Mouse (Mus musculus): ENCODE results near the gene Clcc1. TPM values are rescaled to one million over a fixed set of nuclear protein-coding genes. Genes with fewer than 3 reads are reported as not detected.
"Not testable (repeated sequence)": the region's sequence is repeated elsewhere in the genome, so short reads cannot be mapped to it uniquely, and the experiment has no call there.

Gene Clcc1
- polyA plus RNA-seq, 1 experiment from 2014 or later = 49.6 TPM

DNA sequence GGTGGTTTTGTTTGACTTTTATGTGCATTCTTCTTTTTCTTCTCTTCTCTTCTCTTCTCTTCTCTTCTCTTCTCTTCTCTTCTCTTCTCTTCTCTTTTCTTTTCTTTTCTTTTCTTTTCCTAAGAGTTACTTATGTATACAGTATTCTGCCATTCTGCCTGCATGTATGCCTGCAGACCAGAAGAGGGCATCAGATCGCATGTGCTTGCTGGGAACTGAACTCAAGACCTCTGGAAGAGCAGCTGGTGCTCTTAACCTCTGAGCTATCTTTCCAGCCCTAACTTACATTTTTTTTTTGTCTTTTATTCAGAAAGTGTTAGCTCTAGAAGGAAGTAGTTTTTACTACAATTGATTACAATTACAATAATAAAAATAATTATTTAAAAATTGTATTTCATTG lies 7.2 kb downstream of the Clcc1 start:
- Histone ChIP-seq H3K9ac (replicated peaks) (no peak overlapping the region), H3K4me1 (no peaks in the 10 kb centered on the region), H3K9me3 (no peaks in the 10 kb centered on the region), H3K27me3 (no peaks in the 10 kb centered on the region), H3K4me3 (no peak overlapping the region), H3K27ac (replicated peaks) (no peak overlapping the region), H3K36me3 (peaks cover 31% of the 10 kb centered on the region), H3K4me2 (replicated peaks) (no peak overlapping the region)
- WGBS = 86% methylated on average over 1 of the region's 1 CpGs
- ATAC-seq (replicated peaks) = no peak

DNA sequence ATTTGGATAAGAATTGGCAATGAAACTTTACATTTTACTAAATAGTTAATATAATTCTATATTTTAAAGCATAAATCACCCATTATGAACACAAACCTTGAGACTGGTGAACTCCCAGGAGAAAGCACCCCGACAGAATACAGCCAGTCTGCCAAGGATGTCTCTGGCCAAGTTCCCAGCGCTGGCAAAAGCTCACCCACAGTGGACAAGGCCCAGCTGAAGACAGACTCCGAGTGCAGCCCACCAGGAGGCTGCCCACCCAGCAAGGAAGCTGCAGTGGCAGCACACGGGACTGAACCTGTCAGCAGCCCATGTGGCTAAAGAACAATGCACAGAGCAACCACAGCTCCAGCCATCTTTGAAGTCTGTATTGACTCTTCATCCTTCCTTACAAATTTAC lies 22.9 kb downstream of the Clcc1 start:
- 60% methylated on average over 4 of the region's 4 CpGs for whole genome bisulfite sequencing
- Histone ChIP-seq H3K4me3 (no peak overlapping the region), H3K9me3 (no peaks in the 10 kb centered on the region), H3K4me2 (replicated peaks) (no peak overlapping the region), H3K4me1 (no peaks in the 10 kb centered on the region), H3K27me3 (no peaks in the 10 kb centered on the region), H3K27ac (replicated peaks) (no peak overlapping the region), H3K9ac (replicated peaks) (no peak overlapping the region), H3K36me3 (peaks cover 85% of the 10 kb centered on the region)
- 0 out of 2 replicates have a peak, but pooled peaks have one; percentile 32 for ATAC-seq (replicated peaks)

DNA sequence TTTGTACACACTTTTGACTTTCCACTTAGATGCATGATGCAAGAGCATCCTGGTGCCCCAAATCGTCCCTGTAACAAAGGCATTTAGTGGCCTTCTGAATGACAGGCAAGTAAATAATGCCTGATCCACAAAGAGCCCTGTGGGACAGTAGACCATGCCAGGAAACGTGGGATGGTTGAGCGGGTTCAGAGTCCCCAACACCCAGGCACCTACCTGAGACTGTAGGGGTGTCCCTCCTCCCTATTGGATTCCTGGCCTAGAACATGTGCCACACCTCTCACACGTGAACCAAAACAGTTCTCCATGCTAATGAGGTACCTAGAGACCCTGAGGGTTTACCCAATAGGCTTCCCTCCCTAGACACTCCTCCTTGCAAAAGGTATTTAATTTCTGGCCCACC lies 27.3 kb downstream of the Clcc1 start:
- H3K36me3 ChIP-seq = peaks cover 75% of the 10 kb centered on the region
- WGBS = 80% methylated on average over 4 of the region's 4 CpGs
- no peaks in the 10 kb centered on the region for H3K9me3 ChIP-seq
- no peaks in the 10 kb centered on the region for H3K4me1 ChIP-seq
- no peak overlapping the region for H3K9ac ChIP-seq (replicated peaks)
- ATAC-seq (replicated peaks) = no peak
- H3K4me2 ChIP-seq (replicated peaks) = no peak overlapping the region
- H3K4me3 ChIP-seq = no peak overlapping the region
- no peak overlapping the region for H3K27ac ChIP-seq (replicated peaks)
- no peaks in the 10 kb centered on the region for H3K27me3 ChIP-seq

DNA sequence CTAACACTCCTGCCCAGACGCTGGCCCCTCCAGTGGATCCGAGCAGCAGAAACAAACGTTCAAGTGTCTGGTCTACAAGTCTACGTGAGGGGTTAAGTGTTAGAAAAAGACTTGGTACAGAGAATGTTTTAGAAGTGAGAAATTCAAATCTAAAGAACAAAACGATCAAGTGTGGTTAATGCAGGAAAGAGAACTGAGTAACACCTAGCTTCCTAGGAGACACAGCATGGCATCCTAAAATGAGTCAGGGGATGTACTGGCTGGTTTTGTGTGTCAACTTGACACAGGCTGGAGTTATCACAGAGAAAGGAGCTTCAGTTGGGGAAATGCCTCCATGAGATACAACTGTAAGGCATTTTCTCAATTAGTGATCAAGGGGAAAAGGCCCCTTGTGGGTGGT lies 29.9 kb downstream of the Clcc1 start:
- peaks cover 60% of the 10 kb centered on the region for H3K36me3 ChIP-seq
- not testable (repeated sequence) for H3K4me3 ChIP-seq; H3K4me2 ChIP-seq (replicated peaks); H3K4me1 ChIP-seq; H3K9ac ChIP-seq (replicated peaks); H3K27ac ChIP-seq (replicated peaks); H3K9me3 ChIP-seq; ATAC-seq (replicated peaks); H3K27me3 ChIP-seq
- 94% methylated on average over 5 of the region's 5 CpGs for WGBS

DNA sequence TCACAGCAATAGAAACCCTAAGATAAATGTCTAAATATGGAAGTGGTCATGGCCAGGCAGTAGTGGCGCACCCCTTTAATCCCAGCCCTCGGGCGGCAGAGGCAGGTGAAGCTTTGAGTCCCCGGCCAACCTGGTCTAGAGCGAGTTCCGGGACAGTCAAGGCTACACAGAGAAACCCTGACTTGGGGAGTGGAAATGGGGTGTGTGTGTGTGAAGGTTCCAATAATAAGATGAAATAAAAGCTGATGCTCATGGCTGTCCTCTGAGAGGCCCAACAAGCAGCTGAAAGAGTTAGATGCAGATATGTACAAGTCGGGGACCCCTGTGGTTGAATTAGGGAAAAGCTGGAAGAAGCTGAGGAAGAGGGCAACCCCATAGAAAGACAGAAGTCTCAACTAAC lies 32.0 kb downstream of the Clcc1 start:
- no peak overlapping the region for H3K4me2 ChIP-seq (replicated peaks)
- no peaks in the 10 kb centered on the region for H3K9me3 ChIP-seq
- 96% methylated on average over 7 of the region's 7 CpGs for WGBS
- no peaks in the 10 kb centered on the region for H3K27me3 ChIP-seq
- H3K4me1 ChIP-seq = 0 out of 2 replicates have a peak, but pooled peaks cover 7% of the 10 kb centered on the region
- H3K4me3 ChIP-seq = no peak overlapping the region
- peaks cover 41% of the 10 kb centered on the region for H3K36me3 ChIP-seq
- ATAC-seq (replicated peaks) = no peak
- H3K9ac ChIP-seq (replicated peaks) = no peak overlapping the region
- no peak overlapping the region for H3K27ac ChIP-seq (replicated peaks)

DNA sequence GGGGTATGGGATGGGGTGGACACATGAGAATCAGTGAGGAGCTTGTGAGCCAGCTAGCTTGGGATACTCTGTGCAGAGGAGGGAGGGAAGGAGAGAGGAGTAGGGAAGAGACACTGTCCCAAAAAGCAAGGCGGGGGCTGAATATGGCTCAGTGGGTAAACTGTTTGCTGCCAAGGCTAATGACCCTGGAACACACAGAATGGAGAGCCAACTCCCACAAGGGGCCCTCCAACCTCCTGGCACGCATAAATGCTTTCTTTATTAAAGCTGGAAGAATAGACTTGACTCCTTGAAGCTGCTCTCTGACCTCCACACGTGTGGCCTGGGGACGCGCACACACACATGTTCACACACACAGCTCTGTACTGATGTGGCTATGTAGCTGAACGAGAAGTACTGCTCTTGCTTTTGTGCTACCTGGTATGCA lies 35.3 kb downstream of the Clcc1 start:
- H3K4me1 ChIP-seq = 0 out of 2 replicates have a peak, but pooled peaks cover 7% of the 10 kb centered on the region
- H3K27ac ChIP-seq (replicated peaks) = no peak overlapping the region
- whole genome bisulfite sequencing = 58% methylated on average over 6 of the region's 6 CpGs
- H3K27me3 ChIP-seq = no peaks in the 10 kb centered on the region
- no peak overlapping the region for H3K4me3 ChIP-seq
- no peak overlapping the region for H3K9ac ChIP-seq (replicated peaks)
- no peaks in the 10 kb centered on the region for H3K9me3 ChIP-seq
- H3K4me2 ChIP-seq (replicated peaks) = no peak overlapping the region
- peak; percentile 46; the same call in 1 of the 2 replicates for ATAC-seq (replicated peaks)
- peaks cover 15% of the 10 kb centered on the region for H3K36me3 ChIP-seq

DNA sequence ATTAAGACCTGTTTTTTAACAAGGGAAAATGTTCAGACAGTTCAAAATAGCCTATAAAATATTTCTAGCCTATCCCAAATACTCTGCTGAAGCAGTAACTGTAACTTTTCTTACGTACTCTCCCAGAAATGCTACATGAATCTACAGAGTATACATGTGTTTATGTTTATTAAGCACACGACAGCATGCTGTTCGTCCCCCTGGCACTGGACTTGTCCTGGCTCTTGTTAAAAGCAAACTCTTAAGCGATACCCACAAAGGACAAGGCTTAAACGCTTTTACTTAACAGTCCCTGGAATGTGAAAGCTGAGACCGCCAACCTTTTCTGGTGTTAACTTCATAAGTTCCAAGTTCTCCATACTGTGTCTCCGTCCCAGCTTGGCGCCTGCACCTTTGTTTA lies 35.7 kb downstream of the Clcc1 start:
- WGBS = 52% methylated on average over 8 of the region's 8 CpGs
- H3K36me3 ChIP-seq = peaks cover 17% of the 10 kb centered on the region
- no peaks in the 10 kb centered on the region for H3K27me3 ChIP-seq
- no peak overlapping the region for H3K4me3 ChIP-seq
- ATAC-seq (replicated peaks) = no peak
- no peaks in the 10 kb centered on the region for H3K9me3 ChIP-seq
- no peak overlapping the region for H3K27ac ChIP-seq (replicated peaks)
- H3K4me2 ChIP-seq (replicated peaks) = no peak overlapping the region
- H3K4me1 ChIP-seq = 0 out of 2 replicates have a peak, but pooled peaks cover 7% of the 10 kb centered on the region
- no peak overlapping the region for H3K9ac ChIP-seq (replicated peaks)

DNA sequence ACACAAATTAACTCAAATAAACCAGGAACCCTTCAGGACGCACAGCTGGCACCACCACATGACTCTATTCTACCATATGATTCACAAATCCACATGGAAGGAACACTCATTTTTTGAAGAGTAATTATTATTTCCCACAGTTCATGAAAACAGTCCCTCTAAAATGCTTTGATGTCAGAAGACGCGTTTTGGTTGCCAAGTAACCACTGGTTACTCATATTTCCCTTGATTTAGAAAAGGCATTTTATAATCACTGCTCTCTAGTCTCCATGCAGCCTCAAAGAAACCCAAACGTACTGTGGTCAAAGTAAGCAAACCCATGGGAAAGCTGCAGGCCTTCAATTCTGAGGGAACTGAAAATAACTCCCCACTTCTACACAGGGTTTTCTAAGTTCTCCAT lies 36.3 kb downstream of the Clcc1 start:
- no peaks in the 10 kb centered on the region for H3K27me3 ChIP-seq
- H3K4me3 ChIP-seq = no peak overlapping the region
- H3K9ac ChIP-seq (replicated peaks) = no peak overlapping the region
- no peak overlapping the region for H3K27ac ChIP-seq (replicated peaks)
- ATAC-seq (replicated peaks) = no peak
- H3K36me3 ChIP-seq = peaks cover 20% of the 10 kb centered on the region
- WGBS = 56% methylated on average over 4 of the region's 4 CpGs
- no peak overlapping the region for H3K4me2 ChIP-seq (replicated peaks)
- H3K9me3 ChIP-seq = no peaks in the 10 kb centered on the region
- H3K4me1 ChIP-seq = 0 out of 2 replicates have a peak, but pooled peaks cover 7% of the 10 kb centered on the region

- no peaks in the 10 kb centered on the region for H3K27me3 ChIP-seq
- H3K4me2 ChIP-seq (replicated peaks) = no peak overlapping the region
- H3K9me3 ChIP-seq = no peaks in the 10 kb centered on the region
- H3K36me3 ChIP-seq = peaks cover 24% of the 10 kb centered on the region
- no peak overlapping the region for H3K9ac ChIP-seq (replicated peaks)
- no peak overlapping the region for H3K4me3 ChIP-seq
- 90% methylated on average over 9 of the region's 9 CpGs for WGBS
- no peak overlapping the region for H3K27ac ChIP-seq (replicated peaks)
- H3K4me1 ChIP-seq = 0 out of 2 replicates have a peak, but pooled peaks cover 3% of the 10 kb centered on the region
- no peak for ATAC-seq (replicated peaks)
These were observed 40.6 kb downstream of the Clcc1 start for GRCm38 (mm10) chr3:108694321-108694720.

DNA sequence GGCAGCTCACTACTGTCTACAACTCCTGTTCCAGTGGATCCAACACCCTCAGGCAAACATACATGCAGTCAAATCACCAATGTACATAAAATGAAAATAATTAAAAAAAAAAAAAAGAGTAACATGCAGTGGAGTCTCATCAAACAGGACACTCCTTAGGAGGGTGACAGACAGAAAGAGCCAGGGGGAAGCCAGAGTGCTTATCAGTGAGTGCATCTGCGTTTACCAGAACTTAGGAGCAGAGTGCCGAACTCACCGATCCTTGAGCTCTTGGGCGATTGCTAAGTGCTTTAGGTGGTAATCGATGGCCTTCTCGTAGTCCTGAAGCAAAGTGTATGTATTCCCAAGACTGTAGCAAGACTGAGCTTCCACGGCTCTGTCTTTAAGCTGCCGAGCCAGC lies 44.9 kb downstream of the Clcc1 start:
- Histone ChIP-seq H3K36me3 (peaks cover 47% of the 10 kb centered on the region), H3K4me2 (replicated peaks) (no peak overlapping the region), H3K4me3 (no peak overlapping the region), H3K4me1 (no peaks in the 10 kb centered on the region), H3K27ac (replicated peaks) (no peak overlapping the region), H3K27me3 (no peaks in the 10 kb centered on the region), H3K9me3 (no peaks in the 10 kb centered on the region), H3K9ac (replicated peaks) (no peak overlapping the region)
- ATAC-seq (replicated peaks) = no peak
- 92% methylated on average over 8 of the region's 8 CpGs for WGBS

GRCm38 (mm10) chr3:108699786-108700185 lies 46.1 kb downstream of the Clcc1 start:
- Histone ChIP-seq H3K4me1 (no peaks in the 10 kb centered on the region), H3K36me3 (peaks cover 42% of the 10 kb centered on the region), H3K4me3 (no peak overlapping the region), H3K27ac (replicated peaks) (no peak overlapping the region), H3K4me2 (replicated peaks) (no peak overlapping the region), H3K27me3 (no peaks in the 10 kb centered on the region), H3K9me3 (no peaks in the 10 kb centered on the region), H3K9ac (replicated peaks) (no peak overlapping the region)
- WGBS = 91% methylated on average over 4 of the region's 4 CpGs
- ATAC-seq (replicated peaks) = no peak

DNA sequence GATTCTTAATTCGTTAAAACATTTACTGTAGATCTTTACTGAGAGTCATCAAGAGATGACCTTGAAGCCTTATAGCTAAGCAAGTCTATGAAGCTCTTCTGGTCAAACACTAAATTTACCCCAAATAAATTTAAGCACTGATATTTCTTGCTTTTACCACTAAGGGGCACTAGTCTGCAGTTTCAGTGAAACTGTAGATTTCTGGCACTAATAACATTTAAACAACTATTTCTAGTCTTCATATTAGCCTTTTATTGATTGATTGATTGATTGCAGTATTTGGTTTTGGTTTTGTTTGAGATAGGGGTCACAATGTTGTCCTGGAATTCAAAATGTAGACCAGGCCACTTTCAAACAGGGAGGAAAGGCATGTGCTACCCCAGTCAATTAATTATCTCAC lies 47.5 kb downstream of the Clcc1 start:
- no peaks in the 10 kb centered on the region for H3K27me3 ChIP-seq
- WGBS = 72% methylated on average over 1 of the region's 1 CpGs
- peaks cover 36% of the 10 kb centered on the region for H3K36me3 ChIP-seq
- no peaks in the 10 kb centered on the region for H3K4me1 ChIP-seq
- no peaks in the 10 kb centered on the region for H3K9me3 ChIP-seq
- no peak overlapping the region for H3K4me2 ChIP-seq (replicated peaks)
- ATAC-seq (replicated peaks) = no peak
- H3K4me3 ChIP-seq = no peak overlapping the region
- no peak overlapping the region for H3K9ac ChIP-seq (replicated peaks)
- H3K27ac ChIP-seq (replicated peaks) = no peak overlapping the region

- WGBS = 94% methylated on average over 8 of the region's 8 CpGs
- no peak for ATAC-seq (replicated peaks)
- no peaks in the 10 kb centered on the region for H3K27me3 ChIP-seq
These were observed 49.1 kb downstream of the Clcc1 start for GRCm38 (mm10) chr3:108702789-108703188.

More at GRCm38 (mm10) chr3:108702789-108703188, 49.1 kb downstream of the Clcc1 start:
- H3K36me3 ChIP-seq = peaks cover 25% of the 10 kb centered on the region
- H3K4me3 ChIP-seq = no peak overlapping the region
- no peak overlapping the region for H3K4me2 ChIP-seq (replicated peaks)
- no peak overlapping the region for H3K9ac ChIP-seq (replicated peaks)
- no peak overlapping the region for H3K27ac ChIP-seq (replicated peaks)
- H3K9me3 ChIP-seq = no peaks in the 10 kb centered on the region
- H3K4me1 ChIP-seq = no peaks in the 10 kb centered on the region

Data from forebrain, embryonic 15.5 days (tissue).